Mouse (Mus musculus) small intestine, adult 2 months (tissue): Measurements from ENCODE around the gene Pax8. TPM values are rescaled to one million over a fixed set of nuclear protein-coding genes. Genes with fewer than 3 reads are reported as not detected.

ENCODE experiments used
- H3K27ac ChIP-seq: fragments of 200-500 bp; 2 replicates; pipeline ENCODE4 v1.5.1; 2012; ENCODE audit warnings: low read depth, low read length, control low read depth, inconsistent platforms; ENCODE audit not compliant: insufficient read depth
- H3K27me3 ChIP-seq: fragments of 200-500 bp; 2 replicates; pipeline ENCODE4 v1.6.1; 2012; ENCODE audit warnings: mild to moderate bottlenecking, moderate library complexity, low read length, inconsistent platforms; ENCODE audit not compliant: control insufficient read depth, insufficient read depth
- H3K36me3 ChIP-seq: fragments of 200-500 bp; 2 replicates; pipeline ENCODE4 v1.6.1; 2012; ENCODE audit warnings: mild to moderate bottlenecking, low read length, control low read depth, inconsistent platforms; ENCODE audit not compliant: control insufficient read depth, insufficient read depth
- H3K4me1 ChIP-seq: fragments of 200-500 bp; 2 replicates; pipeline ENCODE4 v1.6.1; 2012; ENCODE audit warnings: low read length, inconsistent platforms, mixed read lengths; ENCODE audit not compliant: control insufficient read depth, insufficient read depth, insufficient read length
- H3K4me3 ChIP-seq: fragments of 200-500 bp; 2 replicates; pipeline ENCODE4 v1.5.1; 2012; ENCODE audit warnings: low read depth, mild to moderate bottlenecking, control low read depth, inconsistent platforms, low read length, moderate library complexity
- CTCF ChIP-seq: fragments of 200-500 bp; IDR thresholded peaks from 2 replicates; pipeline ENCODE4 v1.5.1; 2012; ENCODE audit warnings: low read depth, mild to moderate bottlenecking, control low read depth, inconsistent platforms, low read length, moderate library complexity, mixed read lengths; ENCODE audit not compliant: insufficient replicate concordance, insufficient read length; ENCODE audit errors: extremely low read depth
- POLR2A ChIP-seq: fragments of 200-500 bp; IDR thresholded peaks from 2 replicates; pipeline ENCODE4 v1.6.1; 2012; ENCODE audit warnings: low read depth, mild to moderate bottlenecking, control low read depth, inconsistent platforms, low read length, moderate library complexity
- WGBS: fragments of 180-500 bp; shearing (Covaris S2); methylation state at CpG from one replicate; pipeline ENCODE4 v1.1.7; 2018; 5-methylcytosine and 5-hydroxymethylcytosine counted together
- polyA plus RNA-seq: library from polyadenylated mRNA; depleted of rRNA; stranded (reverse); fragments of >200 nt; gene quantifications from 2 replicates; pipeline ENCODE4 v1.2.3, GENCODE M21; 2012; rRNA removed

The Pax8 gene
- polyA plus RNA-seq, 1 experiment: 10.4 TPM

- TF ChIP-seq CTCF (no peak), POLR2A (no peak)
- H3K36me3 ChIP-seq: no peaks in the 10 kb centered on the region
- H3K4me3 ChIP-seq: no peak overlapping the region
- no peaks in the 10 kb centered on the region for H3K27me3 ChIP-seq
- H3K4me1 ChIP-seq: peaks cover 23% of the 10 kb centered on the region; the same call in 1 of the 2 replicates
- peak overlapping the region; percentile 89 for H3K27ac ChIP-seq
These were observed 91.0 kb downstream of the Pax8 start for GRCm38 (mm10) chr2:24384393-24384792.

DNA sequence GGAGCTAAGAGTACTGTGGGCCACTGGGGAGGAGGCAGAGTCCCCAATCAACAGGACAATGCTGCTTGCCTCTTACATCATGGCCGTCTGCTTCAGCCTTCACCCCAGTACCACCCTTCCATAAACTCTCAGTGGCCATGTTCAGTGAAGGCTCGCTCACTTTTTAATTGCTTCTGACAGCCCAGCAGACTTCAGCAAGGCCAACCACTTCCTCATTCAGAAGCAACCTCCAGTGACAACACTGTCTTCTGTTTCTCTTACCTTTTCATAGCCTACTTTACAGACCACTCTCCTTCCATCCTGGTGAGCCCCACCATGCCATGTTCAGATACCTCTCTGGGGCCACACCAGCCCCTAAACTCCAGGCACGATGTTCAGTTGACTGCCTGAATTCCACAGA, 91.8 kb downstream of the Pax8 start:
- TF ChIP-seq POLR2A: no peak
- no peak for TF ChIP-seq CTCF
- H3K36me3 ChIP-seq: no peaks in the 10 kb centered on the region
- H3K4me1 ChIP-seq: peaks cover 26% of the 10 kb centered on the region; the same call in 1 of the 2 replicates
- no peaks in the 10 kb centered on the region for H3K27me3 ChIP-seq
- H3K27ac ChIP-seq: peak overlapping the region; percentile 89
- WGBS: 59% methylated on average over 3 of the region's 3 CpGs
- H3K4me3 ChIP-seq: no peak overlapping the region

DNA sequence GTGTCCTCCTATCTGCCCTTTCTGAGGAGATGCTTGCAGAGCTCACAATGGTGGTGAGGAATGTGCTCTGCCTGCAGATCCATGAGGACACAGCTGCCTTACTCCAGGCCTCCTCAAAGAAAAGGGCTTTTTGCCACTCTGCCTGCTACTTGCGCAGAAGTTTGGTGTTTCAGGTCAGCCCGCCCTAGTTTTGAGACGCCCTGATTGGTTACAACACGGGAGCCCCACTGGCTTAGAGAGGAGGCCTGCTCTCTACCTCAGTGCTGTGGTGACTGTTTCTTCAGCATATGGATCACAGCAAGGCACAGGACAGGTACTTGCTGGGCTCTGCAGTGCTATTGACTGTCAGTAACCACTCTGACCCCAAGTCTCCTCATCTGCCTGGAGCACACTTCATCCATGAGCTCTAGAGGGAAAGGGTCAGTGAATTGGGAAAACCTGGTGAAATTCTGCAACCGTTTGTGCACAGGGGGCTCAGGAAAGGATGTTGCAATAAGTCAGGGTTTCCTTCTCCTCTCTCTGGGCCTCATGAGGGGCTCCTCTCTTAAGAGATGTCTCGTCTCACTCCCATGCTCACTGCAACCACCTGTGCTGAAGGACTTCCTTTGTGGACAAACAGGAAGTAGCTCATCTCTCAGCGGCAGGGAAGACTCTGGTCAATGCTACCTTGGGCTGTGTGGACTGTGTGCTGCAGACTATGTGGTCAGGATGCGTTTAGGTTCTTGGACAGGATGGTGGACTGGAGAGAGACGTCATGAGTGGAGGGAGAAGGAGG, 92.8 kb downstream of the Pax8 start:
- H3K4me3 ChIP-seq: no peak overlapping the region
- 81% methylated on average over 9 of the region's 9 CpGs for WGBS
- no peaks in the 10 kb centered on the region for H3K36me3 ChIP-seq
- H3K27me3 ChIP-seq: no peaks in the 10 kb centered on the region
- peak overlapping the region; percentile 89; the same call in 1 of the 2 replicates for H3K27ac ChIP-seq
- TF ChIP-seq CTCF (no peak), POLR2A (no peak)
- peaks cover 34% of the 10 kb centered on the region for H3K4me1 ChIP-seq

GRCm38 (mm10) chr2:24378747-24379450, 96.5 kb downstream of the Pax8 start:
- H3K27me3 ChIP-seq: no peaks in the 10 kb centered on the region
- peak overlapping the region; percentile 12; the same call in 1 of the 2 replicates for H3K4me3 ChIP-seq
- H3K4me1 ChIP-seq: peaks cover 23% of the 10 kb centered on the region
- no peak for TF ChIP-seq CTCF
- TF ChIP-seq POLR2A: 0 out of 2 replicates have a peak, but pooled peaks have one; percentile 26
- H3K27ac ChIP-seq: peak overlapping the region; percentile 99
- 31% methylated on average over 5 of the region's 5 CpGs for WGBS
- no peaks in the 10 kb centered on the region for H3K36me3 ChIP-seq

Other genes with a start within 250 kb of the Pax8 start
- gene Il1f5, start 198.6 kb downstream of the Pax8 start, polyA plus RNA-seq: not detected in 2 replicates
- gene Il1f10, start 184.4 kb downstream of the Pax8 start, polyA plus RNA-seq: not detected in 2 replicates
- 2.4 and 2.8 TPM in 2 replicates for gene Il1rn, start 138.7 kb downstream of the Pax8 start, polyA plus RNA-seq
- 10.6 and 14.0 TPM in 2 replicates for gene Psd4, start 108.0 kb downstream of the Pax8 start, polyA plus RNA-seq